Mouse (Mus musculus) midbrain, embryonic 16.5 days (tissue): ENCODE data around the gene Plxna2. TPM values are rescaled to one million over a fixed set of nuclear protein-coding genes. Genes with fewer than 3 reads are reported as not detected.

Source experiments
- ATAC-seq: fragments of 200-750 bp; cut with Nextera tagmentation; 2 replicates; pipeline ENCODE4 v1.8.0; 2017; ENCODE audit warnings: moderate TSS enrichment
- H3K27ac ChIP-seq: fragments of 300-500 bp; sonication (generic); 2 replicates; pipeline ENCODE4 v1.5.1; 2014; ENCODE audit warnings: mild to moderate bottlenecking, low read length, mixed read lengths
- H3K27me3 ChIP-seq: fragments of 300-500 bp; sonication (generic); 2 replicates; pipeline ENCODE4 v1.6.1; 2014; ENCODE audit warnings: low read depth, low read length, mixed read lengths; ENCODE audit not compliant: control insufficient read depth, insufficient read depth
- H3K36me3 ChIP-seq: fragments of 300-500 bp; sonication (generic); 2 replicates; pipeline ENCODE4 v1.6.1; 2014; ENCODE audit warnings: mild to moderate bottlenecking, low read length, moderate library complexity, mixed read lengths; ENCODE audit not compliant: control insufficient read depth, insufficient read depth
- H3K4me1 ChIP-seq: fragments of 300-500 bp; sonication (generic); 2 replicates; pipeline ENCODE4 v1.6.1; 2014; ENCODE audit warnings: mild to moderate bottlenecking, low read length, mixed read lengths; ENCODE audit not compliant: control insufficient read depth, insufficient read depth
- H3K4me2 ChIP-seq: fragments of 300-500 bp; sonication (generic); 2 replicates; pipeline ENCODE4 v1.6.1; 2014; ENCODE audit warnings: mild to moderate bottlenecking, low read length, mixed read lengths
- H3K4me3 ChIP-seq: fragments of 300-500 bp; sonication (generic); 2 replicates; pipeline ENCODE4 v1.5.1; 2014; ENCODE audit warnings: low read depth, mild to moderate bottlenecking, low read length, moderate library complexity, mixed read lengths
- H3K9ac ChIP-seq: fragments of 300-500 bp; sonication (generic); 2 replicates; pipeline ENCODE4 v1.6.1; 2014; ENCODE audit warnings: low read depth, low read length, mixed read lengths
- H3K9me3 ChIP-seq: fragments of 300-500 bp; sonication (generic); replicated peaks from 2 replicates; pipeline ENCODE4 v1.6.1; 2014; ENCODE audit warnings: mild to moderate bottlenecking, low read length, mixed read lengths; ENCODE audit not compliant: control insufficient read depth, poor library complexity, severe bottlenecking
- WGBS: fragments of 180-500 bp; shearing (Covaris S2); extraction: QIAGEN DNeasy Blood & Tissue Kit; methylation state at CpG from one replicate; pipeline ENCODE4 v1.1.7; 2014; 5-methylcytosine and 5-hydroxymethylcytosine counted together
- polyA plus RNA-seq: library from polyadenylated mRNA; unstranded; fragments of >200 nt; fragmentation: Nextera tagmentation; extraction: Ambion mirVana; gene quantifications from 2 replicates; pipeline ENCODE4 v1.2.1, GENCODE M21; 2015

Plxna2 gene
- polyA plus RNA-seq, 1 experiment from 2014 or later = 18.1 TPM

GRCm38 (mm10) chr1:194620245-194620991 lies 2.4 kb downstream of the Plxna2 start:
- Histone ChIP-seq H3K4me2 (peak overlapping the region; percentile 88), H3K27me3 (no peaks in the 10 kb centered on the region), H3K36me3 (no peaks in the 10 kb centered on the region), H3K9ac (peak overlapping the region; percentile 98), H3K4me1 (peaks cover 42% of the 10 kb centered on the region), H3K9me3 (no peaks in the 10 kb centered on the region), H3K4me3 (peak overlapping the region; percentile 93), H3K27ac (peak overlapping the region; percentile 85)
- ATAC-seq = peak; percentile 61
- under 1% methylated on average over 53 of the region's 56 CpGs for whole genome bisulfite sequencing

- Histone ChIP-seq H3K36me3 (no peaks in the 10 kb centered on the region), H3K4me3 (peak overlapping the region; percentile 93), H3K9me3 (no peaks in the 10 kb centered on the region), H3K4me1 (peaks cover 54% of the 10 kb centered on the region), H3K9ac (peak overlapping the region; percentile 98), H3K27ac (peak overlapping the region; percentile 53; the same call in 1 of the 2 replicates), H3K27me3 (no peaks in the 10 kb centered on the region), H3K4me2 (peak overlapping the region; percentile 88)
- WGBS = 47% methylated on average over 3 of the region's 3 CpGs
- no peak for ATAC-seq
These were observed 4.2 kb downstream of the Plxna2 start for GRCm38 (mm10) chr1:194622174-194622573.

- WGBS = 10% methylated on average over 2 of the region's 2 CpGs
- H3K27ac ChIP-seq = peak overlapping the region; percentile 53; the same call in 1 of the 2 replicates
- H3K9ac ChIP-seq = peak overlapping the region; percentile 98
- peak overlapping the region; percentile 88 for H3K4me2 ChIP-seq
- H3K36me3 ChIP-seq = no peaks in the 10 kb centered on the region
- no peak for ATAC-seq
- H3K9me3 ChIP-seq = no peaks in the 10 kb centered on the region
- H3K4me3 ChIP-seq = peak overlapping the region; percentile 93
- no peaks in the 10 kb centered on the region for H3K27me3 ChIP-seq
- H3K4me1 ChIP-seq = peaks cover 56% of the 10 kb centered on the region
These were observed 4.7 kb downstream of the Plxna2 start for GRCm38 (mm10) chr1:194622677-194623076.

- Histone ChIP-seq H3K36me3 (no peaks in the 10 kb centered on the region), H3K27me3 (no peaks in the 10 kb centered on the region), H3K4me2 (peak overlapping the region; percentile 88), H3K9me3 (no peaks in the 10 kb centered on the region), H3K27ac (no peak overlapping the region), H3K4me3 (peak overlapping the region; percentile 93), H3K4me1 (peaks cover 59% of the 10 kb centered on the region), H3K9ac (peak overlapping the region; percentile 35; the same call in 1 of the 2 replicates)
- ATAC-seq = no peak
- 82% methylated on average over 3 of the region's 3 CpGs for WGBS
These were observed 5.6 kb downstream of the Plxna2 start for GRCm38 (mm10) chr1:194623641-194624040.

GRCm38 (mm10) chr1:194624411-194624810 lies 6.4 kb downstream of the Plxna2 start:
- 0 out of 2 replicates have a peak overlapping the region, but pooled peaks have one; percentile 35 for H3K9ac ChIP-seq
- H3K4me1 ChIP-seq = peaks cover 62% of the 10 kb centered on the region
- H3K4me2 ChIP-seq = peak overlapping the region; percentile 88
- peak overlapping the region; percentile 93 for H3K4me3 ChIP-seq
- H3K36me3 ChIP-seq = no peaks in the 10 kb centered on the region
- 47% methylated on average over 2 of the region's 2 CpGs for WGBS
- H3K9me3 ChIP-seq = no peaks in the 10 kb centered on the region
- no peak overlapping the region for H3K27ac ChIP-seq
- ATAC-seq = no peak
- H3K27me3 ChIP-seq = no peaks in the 10 kb centered on the region

- H3K9me3 ChIP-seq = no peaks in the 10 kb centered on the region
- 17% methylated on average over 4 of the region's 4 CpGs for WGBS
- peak overlapping the region; percentile 88 for H3K4me2 ChIP-seq
- no peaks in the 10 kb centered on the region for H3K36me3 ChIP-seq
- H3K4me3 ChIP-seq = peak overlapping the region; percentile 93
- no peak overlapping the region for H3K27ac ChIP-seq
- peaks cover 64% of the 10 kb centered on the region for H3K4me1 ChIP-seq
- H3K9ac ChIP-seq = no peak overlapping the region
- no peak for ATAC-seq
- no peaks in the 10 kb centered on the region for H3K27me3 ChIP-seq
These were observed 7.0 kb downstream of the Plxna2 start for GRCm38 (mm10) chr1:194624973-194625372.

- Histone ChIP-seq H3K27ac (no peak overlapping the region), H3K4me2 (peak overlapping the region; percentile 88; the same call in 1 of the 2 replicates), H3K4me3 (no peak overlapping the region), H3K36me3 (no peaks in the 10 kb centered on the region), H3K9ac (no peak overlapping the region), H3K27me3 (no peaks in the 10 kb centered on the region), H3K9me3 (no peaks in the 10 kb centered on the region), H3K4me1 (peaks cover 71% of the 10 kb centered on the region)
- 85% methylated on average over 2 of the region's 2 CpGs for WGBS
- ATAC-seq = no peak
These were observed 8.1 kb downstream of the Plxna2 start for GRCm38 (mm10) chr1:194626109-194626508.

GRCm38 (mm10) chr1:194627286-194627685 lies 9.3 kb downstream of the Plxna2 start:
- Histone ChIP-seq H3K27ac (no peak overlapping the region), H3K27me3 (no peaks in the 10 kb centered on the region), H3K9ac (no peak overlapping the region), H3K4me2 (no peak overlapping the region), H3K9me3 (no peaks in the 10 kb centered on the region), H3K4me3 (no peak overlapping the region), H3K4me1 (peaks cover 60% of the 10 kb centered on the region), H3K36me3 (no peaks in the 10 kb centered on the region)
- ATAC-seq = no peak

GRCm38 (mm10) chr1:194629135-194629689 lies 11.2 kb downstream of the Plxna2 start:
- Histone ChIP-seq H3K9ac (no peak overlapping the region), H3K4me3 (no peak overlapping the region), H3K4me1 (peaks cover 43% of the 10 kb centered on the region), H3K4me2 (no peak overlapping the region; the same call in 1 of the 2 replicates), H3K9me3 (no peaks in the 10 kb centered on the region), H3K27me3 (no peaks in the 10 kb centered on the region), H3K27ac (no peak overlapping the region), H3K36me3 (no peaks in the 10 kb centered on the region)
- WGBS = 16% methylated on average over 2 of the region's 2 CpGs
- ATAC-seq = peak; percentile 69
